Mouse (Mus musculus) embryonic facial prominence, embryonic 10.5 days (tissue): ENCODE data around the gene Gpr158. TPM values are rescaled to one million over a fixed set of nuclear protein-coding genes. Genes with fewer than 3 reads are reported as not detected.

Experiments
- DNase-seq: peaks from one replicate; pipeline ENCODE4 v3.0.0-alpha.2; 2017; ENCODE audit warnings: low spot score
- H3K27ac ChIP-seq: fragments of 300-500 bp; sonication (generic); replicated peaks from 2 replicates; pipeline ENCODE4 v1.5.1; 2016; ENCODE audit warnings: mild to moderate bottlenecking
- H3K27me3 ChIP-seq: fragments of 300-500 bp; sonication (generic); replicated peaks from 2 replicates; pipeline ENCODE4 v1.6.1; 2016; ENCODE audit warnings: low read depth, mild to moderate bottlenecking; ENCODE audit not compliant: poor library complexity, severe bottlenecking
- H3K36me3 ChIP-seq: fragments of 300-500 bp; sonication (generic); replicated peaks from 2 replicates; pipeline ENCODE4 v1.6.1; 2016; ENCODE audit warnings: mild to moderate bottlenecking, moderate library complexity
- H3K4me1 ChIP-seq: fragments of 300-500 bp; sonication (generic); 2 replicates; pipeline ENCODE4 v1.6.1; 2016
- H3K4me3 ChIP-seq: fragments of 300-500 bp; sonication (generic); 2 replicates; pipeline ENCODE4 v1.5.1; 2016; ENCODE audit warnings: mild to moderate bottlenecking, moderate library complexity
- H3K9me3 ChIP-seq: fragments of 300-500 bp; sonication (generic); 2 replicates; pipeline ENCODE4 v1.6.1; 2016; ENCODE audit warnings: mild to moderate bottlenecking
- WGBS: fragments of 180-500 bp; shearing (Covaris S2); methylation state at CpG from one replicate; pipeline ENCODE4 v1.1.7; 2016; 5-methylcytosine and 5-hydroxymethylcytosine counted together
- polyA plus RNA-seq: library from polyadenylated mRNA; unstranded; fragments of >200 nt; fragmentation: Nextera tagmentation; extraction: Ambion mirVana; gene quantifications from 2 replicates; pipeline ENCODE4 v1.2.1, GENCODE M21; 2016

Gene Gpr158
- polyA plus RNA-seq, 1 experiment from 2014 or later, result not detected

DNA sequence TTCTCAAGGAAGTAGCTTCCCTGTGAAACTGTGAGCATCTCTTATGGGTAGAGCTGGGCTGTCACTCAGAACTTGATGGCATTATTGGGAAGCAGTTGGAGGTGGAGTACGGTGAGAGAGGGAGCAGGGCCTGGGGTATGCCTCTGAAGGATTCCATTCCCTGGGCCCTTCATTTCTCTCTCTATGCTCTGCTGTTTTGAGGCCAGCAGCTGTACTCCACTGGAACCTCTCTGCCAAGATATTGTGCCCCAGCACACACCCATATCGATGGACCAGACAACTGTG, 309.4 kb downstream of the Gpr158 start:
- Histone ChIP-seq H3K4me3 (no peak overlapping the region), H3K27ac (no peak overlapping the region), H3K36me3 (no peaks in the 10 kb centered on the region), H3K27me3 (no peaks in the 10 kb centered on the region), H3K9me3 (no peaks in the 10 kb centered on the region), H3K4me1 (no peaks in the 10 kb centered on the region)
- no peak for DNase-seq
- WGBS, result 85% methylated on average over 2 of the region's 2 CpGs

DNA sequence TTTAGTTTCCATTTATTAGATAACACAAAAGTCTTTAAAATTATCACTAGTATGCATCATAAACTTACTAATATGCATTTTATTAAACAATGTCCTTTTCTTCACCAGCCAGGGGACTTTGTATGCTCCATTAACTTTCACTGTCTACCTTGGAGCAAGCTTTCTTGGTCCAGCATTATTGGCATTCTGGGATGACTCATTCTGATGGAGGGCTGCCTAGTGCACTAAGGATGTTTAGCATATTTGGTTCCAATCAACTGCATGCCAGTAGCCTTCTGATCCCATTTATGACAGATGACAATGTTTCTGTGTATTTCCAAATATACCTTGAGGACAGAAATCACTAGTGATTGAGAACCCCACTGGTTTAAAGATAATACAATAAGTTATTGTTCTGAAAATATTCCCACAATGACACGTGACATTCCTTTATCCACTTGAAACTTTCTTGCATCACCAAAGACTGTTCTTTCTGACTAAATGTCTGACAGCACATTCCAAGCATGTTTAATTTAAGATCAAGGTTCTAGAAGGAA, 313.5 kb downstream of the Gpr158 start:
- WGBS, result 79% methylated on average over 1 of the region's 1 CpGs
- no peaks in the 10 kb centered on the region for H3K36me3 ChIP-seq
- no peaks in the 10 kb centered on the region for H3K27me3 ChIP-seq
- DNase-seq, result no peak
- no peaks in the 10 kb centered on the region for H3K4me1 ChIP-seq
- no peak overlapping the region for H3K4me3 ChIP-seq
- H3K27ac ChIP-seq, result no peak overlapping the region
- H3K9me3 ChIP-seq, result no peaks in the 10 kb centered on the region

DNA sequence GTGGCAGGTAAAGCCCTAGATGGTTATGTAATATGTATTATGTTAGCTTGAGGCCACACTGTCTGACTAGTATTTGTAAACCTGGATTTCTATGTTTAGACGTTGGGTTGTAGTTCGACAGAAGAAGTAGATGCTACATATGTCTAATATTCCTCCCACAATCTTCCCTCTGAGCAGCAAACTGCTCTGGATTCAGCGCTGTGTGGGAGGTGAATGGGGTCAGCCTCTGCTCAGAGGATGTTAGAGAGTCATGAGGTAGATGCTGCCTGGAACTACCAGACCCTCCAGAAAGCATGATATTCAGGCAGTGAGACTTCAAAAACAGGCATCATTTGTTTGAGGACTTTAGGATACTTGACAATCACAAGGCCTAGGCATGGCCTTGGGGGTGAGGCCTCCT, 317.4 kb downstream of the Gpr158 start:
- DNase-seq, result no peak
- no peaks in the 10 kb centered on the region for H3K36me3 ChIP-seq
- WGBS, result 77% methylated on average over 3 of the region's 3 CpGs
- no peak overlapping the region for H3K27ac ChIP-seq
- H3K27me3 ChIP-seq, result no peaks in the 10 kb centered on the region
- H3K4me3 ChIP-seq, result no peak overlapping the region
- H3K9me3 ChIP-seq, result no peaks in the 10 kb centered on the region
- H3K4me1 ChIP-seq, result no peaks in the 10 kb centered on the region

DNA sequence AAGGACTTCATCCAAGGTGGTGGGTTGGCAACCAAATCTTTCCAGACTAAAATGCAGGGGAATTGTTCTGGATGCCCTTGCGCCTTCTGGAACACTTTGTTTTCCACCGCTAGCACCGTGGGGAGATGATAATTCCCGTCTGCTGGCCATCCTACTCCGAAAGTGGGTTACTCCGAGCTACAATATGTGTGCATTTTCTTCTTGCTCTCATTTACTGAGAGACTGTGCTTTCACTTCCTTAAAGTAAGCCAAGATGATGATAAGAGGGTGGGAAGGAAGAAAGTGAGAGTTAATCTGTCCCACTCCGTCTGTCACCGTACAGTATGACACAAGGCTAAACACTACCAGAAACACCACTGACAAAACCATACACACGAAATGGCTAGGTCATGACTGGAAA, 325.8 kb downstream of the Gpr158 start:
- no peaks in the 10 kb centered on the region for H3K4me1 ChIP-seq
- H3K36me3 ChIP-seq, result no peaks in the 10 kb centered on the region
- DNase-seq, result no peak
- H3K27ac ChIP-seq, result no peak overlapping the region
- WGBS, result 93% methylated on average over 9 of the region's 9 CpGs
- no peaks in the 10 kb centered on the region for H3K27me3 ChIP-seq
- no peaks in the 10 kb centered on the region for H3K9me3 ChIP-seq
- H3K4me3 ChIP-seq, result no peak overlapping the region

DNA sequence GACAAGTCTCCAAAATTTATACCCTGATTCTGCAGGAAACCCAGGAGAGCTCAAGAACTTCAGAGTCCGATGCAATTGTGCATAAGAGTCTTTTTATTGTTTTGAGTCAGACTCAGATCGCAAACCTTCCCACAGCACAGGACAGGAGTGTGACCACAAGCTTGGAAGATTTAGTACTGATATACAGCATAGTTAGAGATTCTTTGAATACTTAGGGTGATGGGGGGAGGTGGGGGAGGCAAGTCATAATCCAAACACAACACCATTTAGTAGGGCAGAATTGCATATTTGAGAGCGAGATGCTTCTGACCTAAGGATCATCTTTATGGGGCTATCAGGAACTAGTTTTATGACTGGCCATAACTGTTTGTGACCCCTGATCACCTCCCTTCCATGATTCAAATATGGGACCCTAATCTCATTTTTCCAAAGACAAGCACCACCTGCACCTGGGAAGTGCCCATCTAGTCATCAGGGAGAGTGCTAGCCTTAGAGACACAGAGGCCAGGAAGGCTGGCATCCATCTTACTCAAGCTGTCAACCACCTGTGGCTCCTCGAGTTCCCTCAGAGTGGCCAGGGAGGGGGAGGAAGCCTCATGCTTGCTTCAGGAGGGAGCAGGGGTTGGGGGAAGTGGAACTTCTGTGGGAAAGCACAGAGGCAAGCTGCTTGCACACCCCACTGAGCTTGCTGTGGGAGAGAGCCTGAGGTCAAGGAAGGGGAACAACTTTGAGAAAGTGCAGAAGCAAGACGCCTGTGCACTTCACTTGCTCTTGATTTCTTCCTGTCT, 326.7 kb downstream of the Gpr158 start:
- H3K27ac ChIP-seq, result no peak overlapping the region
- DNase-seq, result no peak
- no peaks in the 10 kb centered on the region for H3K36me3 ChIP-seq
- WGBS, result 76% methylated on average over 5 of the region's 5 CpGs
- H3K4me3 ChIP-seq, result no peak overlapping the region
- no peaks in the 10 kb centered on the region for H3K9me3 ChIP-seq
- no peaks in the 10 kb centered on the region for H3K27me3 ChIP-seq
- H3K4me1 ChIP-seq, result no peaks in the 10 kb centered on the region

DNA sequence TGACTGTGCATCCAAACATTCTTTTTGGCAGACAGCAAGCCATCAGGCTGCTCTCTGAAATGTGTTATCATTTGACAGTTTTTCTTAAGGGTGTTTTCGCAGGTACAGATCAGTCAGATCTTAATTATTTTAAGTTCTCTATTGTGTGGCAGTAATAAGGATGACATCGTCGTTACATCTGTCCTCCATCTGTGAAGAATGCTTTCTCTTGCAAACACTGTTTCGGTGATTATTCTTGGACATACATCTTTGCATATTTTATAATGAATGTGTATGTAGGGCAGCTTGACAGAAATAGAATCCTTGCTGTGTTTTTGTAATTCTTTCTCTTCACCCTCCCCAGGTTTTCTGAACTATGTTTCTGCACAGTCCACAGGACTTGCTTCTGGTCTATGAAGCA, 360.7 kb downstream of the Gpr158 start:
- Histone ChIP-seq H3K9me3 (no peaks in the 10 kb centered on the region), H3K27me3 (no peaks in the 10 kb centered on the region), H3K4me1 (no peaks in the 10 kb centered on the region), H3K27ac (no peak overlapping the region), H3K36me3 (no peaks in the 10 kb centered on the region), H3K4me3 (no peak overlapping the region)
- DNase-seq, result no peak
- 92% methylated on average over 4 of the region's 4 CpGs for WGBS

DNA sequence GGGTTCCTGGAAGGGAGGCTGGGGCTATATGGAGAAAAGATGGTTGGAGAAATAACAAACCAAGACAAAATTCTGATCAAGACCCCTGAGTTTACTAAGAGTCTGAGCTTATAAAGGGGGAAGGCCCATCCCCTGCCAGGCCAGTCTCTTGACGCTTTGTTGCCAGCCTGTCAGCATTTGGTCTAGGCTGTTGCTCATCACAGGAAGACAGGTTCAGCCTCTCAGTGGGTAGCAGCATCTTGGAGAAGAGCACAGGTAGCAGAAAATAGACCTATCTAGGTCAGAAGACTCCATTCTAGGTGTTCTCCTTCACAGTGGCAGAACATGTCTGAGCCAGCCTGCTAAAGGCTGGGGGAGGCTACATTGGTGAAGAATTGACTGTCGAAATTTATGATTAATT, 416.4 kb downstream of the Gpr158 start:
- no peaks in the 10 kb centered on the region for H3K36me3 ChIP-seq
- WGBS, result 95% methylated on average over 2 of the region's 2 CpGs
- no peak for DNase-seq
- no peaks in the 10 kb centered on the region for H3K9me3 ChIP-seq
- H3K4me1 ChIP-seq, result no peaks in the 10 kb centered on the region
- H3K4me3 ChIP-seq, result no peak overlapping the region
- H3K27me3 ChIP-seq, result no peaks in the 10 kb centered on the region
- no peak overlapping the region for H3K27ac ChIP-seq

DNA sequence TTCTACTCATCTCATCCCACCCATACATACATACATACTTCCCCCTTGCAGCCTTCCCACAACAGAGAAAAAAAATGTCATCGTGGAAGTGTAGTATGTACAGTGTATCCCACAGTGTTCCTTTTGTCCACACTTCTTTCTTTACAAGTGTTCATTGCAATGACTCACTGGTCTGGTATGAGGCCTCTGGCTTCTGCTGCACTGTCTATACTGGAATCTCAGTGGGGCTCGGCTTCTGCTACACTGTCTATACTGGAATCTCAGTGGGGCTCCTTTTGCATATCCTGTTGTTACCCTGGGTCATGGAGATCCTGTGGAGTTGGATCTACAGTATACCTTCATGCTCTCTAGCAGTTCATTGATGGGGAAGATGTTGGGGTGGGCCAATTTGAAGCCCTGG, 425.8 kb downstream of the Gpr158 start:
- 88% methylated on average over 2 of the region's 2 CpGs for WGBS

DNA sequence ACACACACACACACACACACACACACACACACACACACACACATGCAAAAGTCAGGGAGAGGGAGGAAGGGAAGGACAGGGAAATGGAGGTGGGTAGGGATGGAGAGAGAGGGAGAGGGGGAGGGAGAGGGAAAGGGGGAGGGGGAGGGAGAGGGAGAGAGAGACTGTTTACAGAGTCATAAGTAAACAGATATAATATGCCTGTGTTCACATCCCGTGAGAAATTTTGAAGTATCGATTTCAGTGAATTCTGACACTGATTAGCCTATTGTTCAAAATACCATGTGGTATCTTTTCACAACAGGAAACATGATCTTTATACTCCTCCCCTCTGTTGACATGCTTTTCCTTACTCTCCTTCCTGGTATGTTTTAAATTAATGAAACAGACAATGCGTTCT, 432.3 kb downstream of the Gpr158 start:
- H3K4me3 ChIP-seq, result no peak overlapping the region
- H3K27ac ChIP-seq, result no peak overlapping the region
- H3K4me1 ChIP-seq, result no peaks in the 10 kb centered on the region
- H3K9me3 ChIP-seq, result no peaks in the 10 kb centered on the region
- H3K27me3 ChIP-seq, result no peaks in the 10 kb centered on the region
- DNase-seq, result no peak
- WGBS, result 78% methylated on average over 3 of the region's 3 CpGs
- no peaks in the 10 kb centered on the region for H3K36me3 ChIP-seq

More for the DNA sequence above, 425.8 kb downstream of the Gpr158 start:
- Histone ChIP-seq H3K27me3 (no peaks in the 10 kb centered on the region), H3K36me3 (no peaks in the 10 kb centered on the region), H3K9me3 (no peaks in the 10 kb centered on the region), H3K4me3 (no peak overlapping the region), H3K27ac (no peak overlapping the region), H3K4me1 (no peaks in the 10 kb centered on the region)
- no peak for DNase-seq

DNA sequence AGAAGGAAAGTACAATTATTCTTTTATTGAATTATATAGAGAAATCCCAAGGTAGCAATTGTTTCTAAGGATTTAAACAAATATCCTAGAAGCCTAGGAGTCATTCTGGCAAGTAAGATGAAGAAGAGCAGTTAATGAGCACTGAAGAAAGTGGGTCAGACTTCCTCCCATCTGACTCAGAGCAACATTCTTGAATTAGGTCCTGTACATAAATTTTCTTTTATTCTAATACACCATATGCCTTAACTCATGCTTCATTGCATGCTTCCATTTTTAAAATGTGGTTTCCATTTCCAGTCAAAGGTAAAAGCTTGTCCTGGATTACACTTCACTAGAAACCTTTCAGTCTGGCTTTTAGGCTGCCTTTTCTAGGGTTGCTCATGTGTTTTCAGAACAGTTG, 432.7 kb downstream of the Gpr158 start:
- Histone ChIP-seq H3K27me3 (no peaks in the 10 kb centered on the region), H3K9me3 (no peaks in the 10 kb centered on the region), H3K27ac (no peak overlapping the region), H3K4me3 (no peak overlapping the region), H3K4me1 (no peaks in the 10 kb centered on the region), H3K36me3 (no peaks in the 10 kb centered on the region)
- no peak for DNase-seq

DNA sequence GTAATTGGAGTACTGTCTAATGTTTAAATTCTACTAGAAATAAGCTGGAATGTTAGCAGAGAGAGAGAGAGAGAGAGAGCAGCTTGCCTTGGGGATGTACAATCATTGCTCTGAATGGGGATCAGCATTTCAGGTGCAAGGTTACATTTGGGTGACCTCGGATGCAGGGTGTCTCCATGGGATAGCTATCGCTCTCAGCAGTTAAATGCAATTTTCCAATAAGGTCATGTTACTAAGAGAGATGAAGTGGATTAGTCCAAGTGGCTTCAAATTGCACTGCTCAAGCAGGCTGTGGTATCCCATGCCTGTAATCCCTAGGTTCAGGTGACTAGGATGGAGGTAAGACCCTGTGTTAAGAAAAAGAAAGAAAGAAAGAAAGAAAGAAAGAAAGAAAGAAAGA, 441.2 kb downstream of the Gpr158 start:
- no peaks in the 10 kb centered on the region for H3K4me1 ChIP-seq
- H3K27ac ChIP-seq, result no peak overlapping the region
- H3K4me3 ChIP-seq, result no peak overlapping the region
- H3K27me3 ChIP-seq, result no peaks in the 10 kb centered on the region
- no peak for DNase-seq
- 64% methylated on average over 2 of the region's 2 CpGs for WGBS
- H3K9me3 ChIP-seq, result no peaks in the 10 kb centered on the region
- no peaks in the 10 kb centered on the region for H3K36me3 ChIP-seq

DNA sequence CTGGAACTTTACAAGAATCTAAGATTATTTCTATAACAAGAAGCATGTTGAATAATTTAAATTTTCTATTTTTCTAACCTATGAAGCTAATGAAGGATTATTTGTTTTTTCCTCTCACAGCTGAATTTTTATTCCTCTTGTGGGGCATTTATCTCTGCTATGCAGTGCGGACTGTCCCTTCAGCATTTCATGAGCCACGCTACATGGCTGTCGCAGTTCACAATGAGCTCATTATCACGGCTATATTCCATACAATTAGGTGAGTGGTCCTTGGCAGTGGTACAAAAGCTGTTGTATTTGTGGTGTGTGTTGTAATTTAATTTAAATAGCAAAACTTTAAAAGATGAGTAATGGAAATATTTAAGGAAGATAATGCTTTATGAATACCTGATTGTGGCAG, 443.1 kb downstream of the Gpr158 start:
- H3K36me3 ChIP-seq, result no peaks in the 10 kb centered on the region
- H3K27ac ChIP-seq, result no peak overlapping the region
- no peaks in the 10 kb centered on the region for H3K4me1 ChIP-seq
- no peak for DNase-seq
- H3K27me3 ChIP-seq, result no peaks in the 10 kb centered on the region
- no peak overlapping the region for H3K4me3 ChIP-seq
- 93% methylated on average over 4 of the region's 4 CpGs for WGBS
- no peaks in the 10 kb centered on the region for H3K9me3 ChIP-seq

DNA sequence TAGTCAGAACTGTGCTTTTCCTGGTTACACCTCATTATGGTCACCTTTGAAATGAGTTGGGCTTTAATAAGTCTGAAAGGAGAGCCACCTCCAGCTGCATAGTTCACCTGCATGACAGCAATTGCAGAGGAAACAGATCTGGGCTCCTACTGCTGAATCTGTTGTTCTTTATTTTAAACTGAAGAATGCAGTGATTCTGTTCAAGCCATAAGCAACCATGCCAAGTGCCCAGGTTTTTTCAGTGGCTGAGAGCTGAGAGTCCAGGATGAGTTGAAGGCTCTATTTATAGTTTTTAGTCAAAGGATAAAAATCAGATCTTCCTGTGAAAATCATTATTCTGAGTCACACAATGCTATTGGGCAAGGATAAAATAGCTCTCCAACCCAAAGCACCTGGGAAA, 496.7 kb downstream of the Gpr158 start:
- H3K27me3 ChIP-seq, result no peaks in the 10 kb centered on the region
- DNase-seq, result no peak

More for the DNA sequence above, 496.7 kb downstream of the Gpr158 start:
- no peak overlapping the region for H3K27ac ChIP-seq
- no peaks in the 10 kb centered on the region for H3K36me3 ChIP-seq
- no peaks in the 10 kb centered on the region for H3K4me1 ChIP-seq
- H3K4me3 ChIP-seq, result no peak overlapping the region
- no peaks in the 10 kb centered on the region for H3K9me3 ChIP-seq
